Mouse (Mus musculus): ENCODE measurements around the gene Ror1. TPM values are rescaled to one million over a fixed set of nuclear protein-coding genes. Genes with fewer than 3 reads are reported as not detected.

The Ror1 gene
- polyA plus RNA-seq, 1 experiment from 2014 or later = 13.0 TPM

DNA sequence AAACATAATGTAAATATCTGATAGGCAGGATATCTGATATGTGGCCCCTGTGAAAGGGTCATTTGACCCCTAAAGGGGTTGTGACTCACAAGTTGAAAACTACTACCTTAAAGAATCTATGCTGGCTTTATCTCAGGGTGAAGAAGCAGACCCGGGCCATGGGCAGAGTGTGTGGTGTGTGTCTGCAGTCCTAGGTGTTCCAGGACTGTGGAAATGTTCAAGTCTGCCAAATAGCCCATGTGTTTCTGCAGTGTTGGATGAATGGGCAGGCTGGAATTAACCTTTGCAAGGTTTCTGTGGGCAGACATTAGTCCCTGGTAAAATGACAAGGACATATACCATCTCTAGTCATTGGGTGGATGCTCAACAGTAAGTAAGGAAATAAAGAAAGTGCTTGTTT, 205.8 kb downstream of the Ror1 start:
- Histone ChIP-seq H3K9ac (ENCODE audit: low read length) (no peak overlapping the region), H3K9me3 (ENCODE audit: control insufficient read depth, low read length) (no peaks in the 10 kb centered on the region), H3K36me3 (ENCODE audit: control insufficient read depth, insufficient read depth, low read length) (no peaks in the 10 kb centered on the region), H3K4me3 (ENCODE audit: low read length) (no peak overlapping the region), H3K4me1 (replicated peaks; ENCODE audit: control insufficient read depth, insufficient read depth, low read length) (peaks cover 15% of the 10 kb centered on the region), H3K27me3 (ENCODE audit: control insufficient read depth, insufficient read depth, low read depth, low read length) (no peaks in the 10 kb centered on the region), H3K4me2 (ENCODE audit: low read depth, low read length) (no peak overlapping the region), H3K27ac (ENCODE audit: low read length) (no peak overlapping the region)
- ATAC-seq (ENCODE audit: low read depth) = no peak
- WGBS = 75% methylated on average over 1 of the region's 1 CpGs

DNA sequence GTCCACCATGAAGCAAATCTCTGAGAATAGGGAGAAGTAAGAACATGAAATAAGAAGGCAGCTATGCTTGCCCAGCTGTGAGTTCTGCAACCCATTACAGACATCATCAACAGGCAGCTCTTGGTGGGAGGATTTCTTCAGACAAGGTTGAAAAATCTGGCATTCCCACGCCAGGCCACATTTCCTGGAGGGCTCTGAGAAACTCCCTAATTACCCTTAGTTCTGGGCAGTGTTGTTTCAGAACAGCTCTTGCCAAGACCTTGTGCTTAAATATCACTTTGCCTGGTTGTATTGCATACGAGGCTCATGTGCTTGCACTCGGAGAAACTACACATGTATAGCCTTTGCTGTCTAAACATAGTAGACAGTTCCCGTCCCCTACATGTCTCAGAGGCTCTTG, 211.8 kb downstream of the Ror1 start:
- ATAC-seq (ENCODE audit: low read depth) = peak; percentile 51; the same call in 1 of the 2 replicates
- 58% methylated on average over 4 of the region's 4 CpGs for WGBS

DNA sequence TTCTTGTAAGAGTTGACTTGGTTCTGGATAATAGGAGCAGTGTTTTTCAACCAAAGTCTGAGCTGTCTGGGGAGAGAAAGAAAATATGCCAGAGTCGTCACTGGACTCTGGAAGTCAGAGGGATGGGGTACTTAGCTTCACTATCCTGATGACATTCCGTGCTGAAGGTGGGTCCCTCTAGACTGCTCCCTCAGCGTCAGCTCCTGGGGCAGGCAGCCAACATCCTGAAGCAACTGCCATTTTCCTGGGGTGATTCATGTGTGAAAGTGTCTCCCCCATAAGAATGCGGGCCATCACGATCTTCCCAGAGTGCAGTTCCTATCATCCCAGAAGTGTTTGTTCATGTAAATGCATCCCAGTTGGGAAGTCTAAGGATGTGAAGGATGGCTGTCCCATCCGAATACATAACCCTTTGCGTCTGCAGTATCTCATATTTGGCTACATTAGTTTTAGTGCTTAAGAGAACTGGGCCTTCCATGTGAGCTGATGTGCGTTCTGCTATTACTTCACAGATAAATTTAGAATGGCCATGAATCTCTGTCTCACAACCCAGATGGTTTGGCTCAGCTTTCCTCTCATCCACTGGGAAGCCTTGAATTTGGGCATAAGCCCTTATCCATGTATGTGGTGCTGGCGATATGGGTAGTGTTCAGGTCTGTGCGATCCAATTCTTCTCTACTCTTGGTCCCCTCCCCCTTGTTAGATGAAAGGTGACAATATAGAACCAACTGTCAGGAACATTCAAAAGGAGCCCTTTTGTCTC, 216.4 kb downstream of the Ror1 start:
- Histone ChIP-seq H3K4me1 (replicated peaks; ENCODE audit: control insufficient read depth, insufficient read depth, low read length) (peaks cover 14% of the 10 kb centered on the region), H3K9ac (ENCODE audit: low read length) (no peak overlapping the region), H3K4me2 (ENCODE audit: low read depth, low read length) (no peak overlapping the region), H3K27ac (ENCODE audit: low read length) (no peak overlapping the region), H3K36me3 (ENCODE audit: control insufficient read depth, insufficient read depth, low read length) (no peaks in the 10 kb centered on the region), H3K27me3 (ENCODE audit: control insufficient read depth, insufficient read depth, low read depth, low read length) (no peaks in the 10 kb centered on the region), H3K9me3 (ENCODE audit: control insufficient read depth, low read length) (no peaks in the 10 kb centered on the region), H3K4me3 (ENCODE audit: low read length) (no peak overlapping the region)
- WGBS = 62% methylated on average over 10 of the region's 10 CpGs
- ATAC-seq (ENCODE audit: low read depth) = no peak

More for the DNA sequence above, 211.8 kb downstream of the Ror1 start:
- Histone ChIP-seq H3K36me3 (ENCODE audit: control insufficient read depth, insufficient read depth, low read length) (no peaks in the 10 kb centered on the region), H3K4me1 (replicated peaks; ENCODE audit: control insufficient read depth, insufficient read depth, low read length) (peaks cover 4% of the 10 kb centered on the region), H3K4me2 (ENCODE audit: low read depth, low read length) (no peak overlapping the region), H3K9ac (ENCODE audit: low read length) (no peak overlapping the region), H3K4me3 (ENCODE audit: low read length) (no peak overlapping the region), H3K27ac (ENCODE audit: low read length) (no peak overlapping the region), H3K9me3 (ENCODE audit: control insufficient read depth, low read length) (no peaks in the 10 kb centered on the region), H3K27me3 (ENCODE audit: control insufficient read depth, insufficient read depth, low read depth, low read length) (no peaks in the 10 kb centered on the region)

DNA sequence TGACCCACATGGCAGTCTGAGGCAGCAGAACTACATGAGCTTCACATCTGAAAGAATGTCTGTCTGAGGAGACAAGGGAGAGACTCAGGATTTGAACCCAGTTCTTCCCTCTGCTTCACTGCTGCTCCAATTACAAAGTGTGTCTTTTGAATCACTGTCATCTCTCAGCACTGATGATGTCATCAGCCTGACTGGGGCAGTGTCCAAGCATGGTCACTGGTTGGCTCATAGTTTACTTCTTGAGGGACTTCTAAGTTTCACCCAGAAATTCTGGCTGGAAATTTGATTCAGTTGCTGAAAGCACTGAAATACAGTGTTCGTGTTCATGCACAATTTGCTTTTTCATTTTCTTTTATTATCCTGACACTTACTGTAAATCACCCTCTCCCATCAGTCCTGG, 219.5 kb downstream of the Ror1 start:
- H3K27ac ChIP-seq (ENCODE audit: low read length) = no peak overlapping the region
- no peaks in the 10 kb centered on the region; the same call in 1 of the 2 replicates for H3K9me3 ChIP-seq (ENCODE audit: control insufficient read depth, low read length)
- no peaks in the 10 kb centered on the region for H3K36me3 ChIP-seq (ENCODE audit: control insufficient read depth, insufficient read depth, low read length)
- H3K27me3 ChIP-seq (ENCODE audit: control insufficient read depth, insufficient read depth, low read depth, low read length) = no peaks in the 10 kb centered on the region
- ATAC-seq (ENCODE audit: low read depth) = peak; percentile 36; the same call in 1 of the 2 replicates
- WGBS = 35% methylated on average over 1 of the region's 1 CpGs
- no peak overlapping the region for H3K9ac ChIP-seq (ENCODE audit: low read length)
- no peak overlapping the region for H3K4me2 ChIP-seq (ENCODE audit: low read depth, low read length)
- H3K4me1 ChIP-seq (replicated peaks; ENCODE audit: control insufficient read depth, insufficient read depth, low read length) = peaks cover 10% of the 10 kb centered on the region
- no peak overlapping the region for H3K4me3 ChIP-seq (ENCODE audit: low read length)

DNA sequence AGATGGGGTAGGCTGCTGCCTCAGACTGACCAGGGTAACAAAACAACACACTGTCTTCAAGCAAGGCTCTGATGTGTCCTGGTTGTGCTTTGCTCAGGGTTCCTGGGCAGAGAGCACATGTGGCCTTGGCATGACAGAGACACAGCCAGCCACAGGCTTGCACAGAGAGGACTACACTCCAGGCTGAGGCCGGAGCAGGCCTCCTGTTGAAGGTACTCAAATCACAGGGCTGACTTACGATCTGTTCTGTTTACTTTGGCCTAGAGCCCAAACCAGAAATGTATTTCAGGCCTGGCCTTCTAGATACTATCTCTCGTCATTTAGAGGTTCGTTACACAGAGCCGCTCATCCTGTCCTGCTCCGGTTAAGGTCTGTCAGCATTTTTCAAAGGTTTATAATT, 226.2 kb downstream of the Ror1 start:
- Histone ChIP-seq H3K36me3 (ENCODE audit: control insufficient read depth, insufficient read depth, low read length) (no peaks in the 10 kb centered on the region), H3K9me3 (ENCODE audit: control insufficient read depth, low read length) (no peaks in the 10 kb centered on the region; the same call in 1 of the 2 replicates), H3K4me2 (ENCODE audit: low read depth, low read length) (no peak overlapping the region), H3K4me1 (replicated peaks; ENCODE audit: control insufficient read depth, insufficient read depth, low read length) (peaks cover 27% of the 10 kb centered on the region), H3K27me3 (ENCODE audit: control insufficient read depth, insufficient read depth, low read depth, low read length) (no peaks in the 10 kb centered on the region), H3K4me3 (ENCODE audit: low read length) (no peak overlapping the region), H3K27ac (ENCODE audit: low read length) (peak overlapping the region; percentile 82), H3K9ac (ENCODE audit: low read length) (peak overlapping the region; percentile 9; the same call in 1 of the 2 replicates)
- ATAC-seq (ENCODE audit: low read depth) = peak; percentile 71
- 2% methylated on average over 6 of the region's 6 CpGs for WGBS

DNA sequence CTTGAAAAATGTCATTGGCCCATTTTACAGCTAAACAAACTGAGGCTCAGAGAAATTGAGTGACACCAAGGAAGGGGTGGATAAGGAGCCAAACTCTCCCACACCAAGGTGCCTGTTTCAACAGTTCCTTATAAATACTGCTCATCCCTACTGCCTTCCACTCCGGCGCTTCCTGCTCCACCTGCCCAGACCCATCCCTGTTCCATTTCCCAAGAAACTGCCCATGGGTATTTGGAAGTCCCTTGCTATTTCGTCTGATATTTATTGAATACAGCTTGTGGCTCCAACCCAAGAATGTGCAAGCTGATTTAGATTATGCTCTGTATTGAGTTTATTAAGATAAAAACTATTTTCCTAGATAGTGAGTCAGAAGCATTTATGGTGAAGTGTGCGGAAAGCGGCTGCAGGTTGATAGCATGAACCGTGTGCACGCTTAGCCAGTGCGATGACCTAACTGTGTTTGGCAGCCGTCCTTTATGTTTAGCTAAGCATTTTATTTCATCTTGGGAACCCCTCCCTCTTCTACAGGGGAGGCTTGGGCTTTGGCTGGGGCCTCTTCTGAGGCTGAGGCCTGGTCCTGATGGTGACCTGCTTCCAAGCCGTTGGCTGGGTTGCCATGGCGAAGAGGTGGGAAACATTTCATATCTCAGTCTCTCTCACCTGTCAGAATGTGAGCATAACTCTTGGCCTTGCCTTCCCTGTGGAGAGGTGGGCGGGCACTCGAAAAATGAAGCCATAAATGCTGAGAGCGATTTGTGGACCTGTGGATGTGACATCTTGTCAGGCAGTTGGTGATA, 229.3 kb downstream of the Ror1 start:
- no peaks in the 10 kb centered on the region for H3K27me3 ChIP-seq (ENCODE audit: control insufficient read depth, insufficient read depth, low read depth, low read length)
- H3K4me3 ChIP-seq (ENCODE audit: low read length) = no peak overlapping the region
- peaks cover 32% of the 10 kb centered on the region for H3K4me1 ChIP-seq (replicated peaks; ENCODE audit: control insufficient read depth, insufficient read depth, low read length)
- peak; percentile 49 for ATAC-seq (ENCODE audit: low read depth)
- WGBS = 44% methylated on average over 14 of the region's 14 CpGs
- H3K9me3 ChIP-seq (ENCODE audit: control insufficient read depth, low read length) = no peaks in the 10 kb centered on the region
- H3K27ac ChIP-seq (ENCODE audit: low read length) = no peak overlapping the region
- H3K4me2 ChIP-seq (ENCODE audit: low read depth, low read length) = no peak overlapping the region
- H3K9ac ChIP-seq (ENCODE audit: low read length) = no peak overlapping the region
- H3K36me3 ChIP-seq (ENCODE audit: control insufficient read depth, insufficient read depth, low read length) = no peaks in the 10 kb centered on the region

DNA sequence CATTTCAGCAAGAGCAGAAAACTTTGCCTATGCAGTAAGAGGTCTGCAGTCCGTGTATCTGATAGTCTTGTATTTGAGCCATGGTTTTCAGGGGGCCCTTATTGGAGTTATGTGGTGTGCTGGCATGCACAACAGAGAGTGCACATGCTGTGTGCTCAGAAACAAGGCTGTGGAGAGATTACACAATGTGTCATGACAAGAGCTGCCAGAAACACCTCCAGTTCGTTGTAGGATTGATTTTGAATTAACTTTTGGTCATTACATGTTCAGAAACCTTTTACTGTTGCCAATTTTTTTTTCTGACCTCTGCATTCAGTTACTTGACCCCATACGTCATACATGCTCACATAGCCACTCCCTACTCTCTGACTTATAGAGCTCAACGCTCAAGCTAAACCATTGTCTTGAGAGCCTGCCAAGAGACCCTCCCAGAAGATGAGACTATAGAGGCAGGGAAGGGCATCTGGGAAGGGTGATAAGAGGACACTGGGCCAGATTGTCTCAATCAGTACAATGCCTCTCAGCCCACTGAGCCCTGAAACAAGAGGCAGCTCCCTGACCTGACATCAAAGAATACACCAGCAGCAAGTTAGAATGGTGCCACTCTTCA, 232.9 kb downstream of the Ror1 start:
- peak; percentile 51; the same call in 1 of the 2 replicates for ATAC-seq (ENCODE audit: low read depth)
- no peak overlapping the region for H3K4me3 ChIP-seq (ENCODE audit: low read length)
- no peak overlapping the region for H3K4me2 ChIP-seq (ENCODE audit: low read depth, low read length)
- H3K4me1 ChIP-seq (replicated peaks; ENCODE audit: control insufficient read depth, insufficient read depth, low read length) = peaks cover 9% of the 10 kb centered on the region
- H3K27me3 ChIP-seq (ENCODE audit: control insufficient read depth, insufficient read depth, low read depth, low read length) = no peaks in the 10 kb centered on the region
- 31% methylated on average over 4 of the region's 4 CpGs for WGBS
- H3K9me3 ChIP-seq (ENCODE audit: control insufficient read depth, low read length) = no peaks in the 10 kb centered on the region
- H3K9ac ChIP-seq (ENCODE audit: low read length) = no peak overlapping the region
- no peaks in the 10 kb centered on the region for H3K36me3 ChIP-seq (ENCODE audit: control insufficient read depth, insufficient read depth, low read length)
- no peak overlapping the region for H3K27ac ChIP-seq (ENCODE audit: low read length)

DNA sequence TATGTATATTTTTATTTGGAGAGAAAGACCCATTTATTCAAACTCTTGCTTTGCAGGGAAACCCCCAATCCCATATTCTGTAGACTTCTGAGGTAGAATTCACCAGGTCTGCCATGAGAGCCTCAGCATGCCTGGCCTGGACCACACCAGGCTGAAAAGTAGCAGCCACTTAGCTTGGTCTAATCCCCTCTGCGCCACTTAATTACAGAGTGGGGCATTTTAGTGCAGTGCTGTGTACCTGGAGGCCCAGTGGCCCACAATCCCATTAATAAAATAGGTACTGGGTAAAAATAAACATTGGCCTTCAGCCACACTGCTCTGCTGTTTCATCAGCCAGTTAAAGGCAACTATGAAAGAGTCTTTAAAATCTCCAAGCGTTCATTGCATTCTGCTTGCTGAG, 239.6 kb downstream of the Ror1 start:
- H3K4me3 ChIP-seq (ENCODE audit: low read length) = no peak overlapping the region
- ATAC-seq (ENCODE audit: low read depth) = no peak
- WGBS = 66% methylated on average over 2 of the region's 2 CpGs
- peaks cover 3% of the 10 kb centered on the region; the same call in 1 of the 2 replicates for H3K36me3 ChIP-seq (ENCODE audit: control insufficient read depth, insufficient read depth, low read length)
- no peaks in the 10 kb centered on the region for H3K9me3 ChIP-seq (ENCODE audit: control insufficient read depth, low read length)
- no peak overlapping the region for H3K27ac ChIP-seq (ENCODE audit: low read length)
- no peak overlapping the region for H3K4me2 ChIP-seq (ENCODE audit: low read depth, low read length)
- no peaks in the 10 kb centered on the region for H3K27me3 ChIP-seq (ENCODE audit: control insufficient read depth, insufficient read depth, low read depth, low read length)
- H3K9ac ChIP-seq (ENCODE audit: low read length) = no peak overlapping the region
- no peaks in the 10 kb centered on the region for H3K4me1 ChIP-seq (replicated peaks; ENCODE audit: control insufficient read depth, insufficient read depth, low read length)

DNA sequence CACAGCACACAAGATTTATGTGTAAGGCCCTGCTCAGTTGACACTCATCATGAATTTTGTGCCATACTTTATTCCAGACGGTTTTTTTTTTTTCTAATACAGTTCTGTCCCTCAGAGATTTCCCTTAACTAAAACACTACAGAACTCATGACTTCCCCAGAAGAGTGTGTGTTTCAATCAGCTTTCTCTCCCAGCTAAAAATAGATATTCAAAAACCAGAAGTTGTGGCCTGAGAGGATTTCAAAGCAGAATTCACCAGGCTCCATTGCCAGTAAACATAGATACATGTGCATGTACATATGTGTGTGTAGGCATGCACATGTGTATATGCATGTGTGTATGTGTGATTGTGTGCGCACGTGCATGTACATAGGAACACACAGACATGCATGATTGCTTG, 252.2 kb downstream of the Ror1 start:
- Histone ChIP-seq H3K27me3 (ENCODE audit: control insufficient read depth, insufficient read depth, low read depth, low read length) (no peaks in the 10 kb centered on the region), H3K27ac (ENCODE audit: low read length) (no peak overlapping the region), H3K4me1 (replicated peaks; ENCODE audit: control insufficient read depth, insufficient read depth, low read length) (no peaks in the 10 kb centered on the region), H3K9me3 (ENCODE audit: control insufficient read depth, low read length) (no peaks in the 10 kb centered on the region), H3K4me3 (ENCODE audit: low read length) (no peak overlapping the region), H3K9ac (ENCODE audit: low read length) (no peak overlapping the region), H3K4me2 (ENCODE audit: low read depth, low read length) (no peak overlapping the region), H3K36me3 (ENCODE audit: control insufficient read depth, insufficient read depth, low read length) (no peaks in the 10 kb centered on the region)
- no peak for ATAC-seq (ENCODE audit: low read depth)
- 79% methylated on average over 3 of the region's 3 CpGs for WGBS

Measured in lung, embryonic 16.5 days (tissue).